Mouse (Mus musculus) heart, postnatal 36 days (tissue): ENCODE results near the gene Slc6a9. TPM values are rescaled to one million over a fixed set of nuclear protein-coding genes. Genes with fewer than 3 reads are reported as not detected.

ENCODE experiments used
- total RNA-seq, 2 experiments: library from RNA; stranded (reverse); gene quantifications; 2 replicates each; pipeline ENCODE4 v1.2.3; 2021

Gene Slc6a9
- total RNA-seq, 2 experiments from 2014 or later: 4.3 to 4.7 TPM

Other genes starting within 250 kb of the Slc6a9 start
- gene Dmap1, start 152.2 kb upstream of the Slc6a9 start, total RNA-seq: 10 to 100 TPM; 18.2 to 20.3 TPM
- gene Gm12845, start 110.1 kb upstream of the Slc6a9 start, total RNA-seq: not detected
- gene Klf17, start 68.9 kb upstream of the Slc6a9 start, total RNA-seq: not detected
- gene Ccdc24, start 38.1 kb downstream of the Slc6a9 start, total RNA-seq: under 1 TPM; 0.08 to 0.33 TPM
- gene B4galt2, start 49.0 kb downstream of the Slc6a9 start, total RNA-seq: 1 to 10 TPM; 4.7 to 5.2 TPM
- gene Atp6v0b, start 52.8 kb downstream of the Slc6a9 start, total RNA-seq: 100 to 1,000 TPM; 116 to 120 TPM
- gene Dph2, start 57.5 kb downstream of the Slc6a9 start, total RNA-seq: 1 to 10 TPM; 2.9 to 5.0 TPM
- 10 to 100 TPM; 74.0 to 80.7 TPM for gene Ipo13, start 80.5 kb downstream of the Slc6a9 start, total RNA-seq
- under 1 TPM in 1 of 2 experiments, not detected in 1; 0.30 TPM for gene Artn, start 95.3 kb downstream of the Slc6a9 start, total RNA-seq